Mouse (Mus musculus) T-helper 17 cell (primary cell): ENCODE data around the gene Cfap46.

Source experiments
- in situ Hi-C, 2 experiments: fragments of 300-600 bp; cut with MboI, MseI; formaldehyde crosslinking; loops; 1 replicate in 1 of 2; 2 replicates in 1 of 2; pipeline ENCODE4 v1.15.1; 2025; ENCODE audit warnings: high pct_unique_total_duplicates in 2 of 2

Cfap46 gene

DNA sequence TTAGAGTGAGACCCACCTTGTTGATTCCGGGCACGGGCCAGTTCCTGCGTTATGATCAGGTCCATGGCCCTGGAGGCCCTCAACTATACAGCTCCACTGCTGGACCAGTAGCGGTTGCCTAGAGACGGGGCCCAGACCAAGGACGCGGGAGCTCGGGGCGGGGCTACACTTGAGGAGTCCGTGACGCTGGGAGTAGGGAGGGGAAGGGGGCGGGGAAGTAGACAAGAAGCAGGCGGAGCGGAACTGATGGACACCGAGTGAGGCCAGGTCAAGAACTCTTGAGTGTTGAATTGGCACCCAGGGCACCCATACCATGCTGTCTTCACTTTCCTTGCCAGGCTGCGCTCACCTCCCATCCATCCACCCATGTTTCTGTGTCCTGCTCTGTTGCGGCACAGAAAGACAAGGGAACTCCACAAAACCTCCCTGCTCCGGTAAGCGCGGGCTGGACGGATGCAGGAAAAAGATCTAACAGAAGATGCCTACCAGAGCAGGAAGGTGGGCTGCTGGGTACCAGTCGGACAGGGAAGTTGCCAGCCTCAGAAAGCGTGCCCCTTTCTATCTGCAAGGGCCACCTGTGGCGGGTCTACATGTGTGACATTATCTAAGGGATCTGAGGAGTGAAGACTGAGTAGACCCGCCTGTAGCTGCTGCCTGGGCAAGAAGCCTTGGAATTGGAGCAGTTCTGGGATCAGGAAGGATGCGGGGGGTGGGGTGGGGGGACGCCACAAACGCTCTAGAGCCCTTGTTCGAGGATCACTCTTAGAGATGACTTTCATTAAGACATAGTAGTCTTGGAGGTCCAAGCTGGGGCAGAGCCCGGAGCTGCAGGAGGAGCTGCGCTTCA is at the start of gene Cfap46:
Gene Cfap46 (minus strand): TSS at position 112 of the 847 bp plus-strand sequence.
- in situ Hi-C loops, result loop anchor here in 1 of 2 experiments (10.0 kb wide), 1 partner anchor 839 kb away; the partner anchor contains the start of genes Mapk1ip1 and Ppp2r2d

DNA sequence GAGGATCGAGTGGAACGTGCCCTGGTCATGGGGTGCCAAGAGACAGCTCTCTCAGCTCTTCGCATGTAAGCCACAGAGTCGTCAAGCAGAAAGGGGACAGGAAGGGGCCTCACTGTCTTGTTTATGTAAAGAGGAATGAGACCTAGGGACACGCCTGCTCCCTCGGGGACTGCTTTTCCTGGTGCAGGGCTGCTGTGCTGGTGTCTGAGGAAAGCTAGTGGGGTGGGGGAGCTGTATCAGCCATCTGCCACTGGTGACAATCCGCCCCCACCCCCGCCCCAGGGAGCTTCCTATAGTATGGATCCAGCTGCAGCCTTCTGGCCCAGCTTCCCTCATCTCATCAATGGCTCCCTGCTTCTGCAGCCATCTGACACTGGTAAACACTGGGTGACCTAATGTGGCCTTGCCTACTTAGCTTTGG is 47.7 kb upstream of the Cfap46 start:
- in situ Hi-C loops, result no loop called here

GRCm38 (mm10) chr7:139727072-139727471 is 43.5 kb upstream of the Cfap46 start:
- in situ Hi-C loops, result no loop called here

GRCm38 (mm10) chr7:139725641-139726040 is 42.0 kb upstream of the Cfap46 start:
- in situ Hi-C loops, result no loop called here

DNA sequence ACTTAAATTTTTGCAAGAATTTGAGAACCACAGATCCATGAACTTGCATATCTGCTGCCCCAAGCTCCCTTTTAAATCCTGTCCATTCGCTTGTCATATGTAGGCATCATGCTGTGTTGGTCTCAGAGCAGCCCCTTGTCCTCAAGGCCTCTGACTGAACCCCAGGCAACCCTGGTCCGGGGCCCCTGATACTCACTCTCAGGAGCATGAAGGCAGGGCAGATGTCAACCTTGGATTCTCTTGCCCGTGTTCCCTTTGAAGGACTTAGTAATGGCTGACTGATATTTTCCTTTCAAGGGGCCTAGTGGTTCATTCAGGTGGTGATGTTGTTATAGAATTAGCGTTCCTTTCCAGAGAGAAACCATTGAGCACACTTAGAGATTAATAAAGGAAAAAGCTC is 40.4 kb upstream of the Cfap46 start:
- in situ Hi-C loops, result no loop called here

DNA sequence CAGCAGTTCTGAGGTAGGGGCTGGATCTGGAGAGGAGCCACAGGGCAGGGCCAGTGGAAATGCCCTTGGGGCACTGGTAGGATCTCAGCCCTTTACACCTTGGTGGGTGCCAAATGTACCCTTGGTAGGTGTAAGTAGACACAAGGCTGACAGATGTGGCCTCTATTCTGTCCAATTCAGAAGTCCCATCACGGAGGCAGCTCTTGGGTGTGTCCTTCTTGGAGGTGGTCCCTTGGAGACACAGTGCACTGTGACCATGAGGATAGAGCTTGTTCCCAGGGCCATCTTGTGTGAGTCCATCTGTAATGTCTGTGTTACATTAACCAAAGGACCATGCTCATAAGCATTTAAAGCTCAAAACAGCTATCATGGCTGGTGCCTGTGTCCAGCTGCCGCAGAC is 37.6 kb upstream of the Cfap46 start:
- in situ Hi-C loops, result no loop called here

DNA sequence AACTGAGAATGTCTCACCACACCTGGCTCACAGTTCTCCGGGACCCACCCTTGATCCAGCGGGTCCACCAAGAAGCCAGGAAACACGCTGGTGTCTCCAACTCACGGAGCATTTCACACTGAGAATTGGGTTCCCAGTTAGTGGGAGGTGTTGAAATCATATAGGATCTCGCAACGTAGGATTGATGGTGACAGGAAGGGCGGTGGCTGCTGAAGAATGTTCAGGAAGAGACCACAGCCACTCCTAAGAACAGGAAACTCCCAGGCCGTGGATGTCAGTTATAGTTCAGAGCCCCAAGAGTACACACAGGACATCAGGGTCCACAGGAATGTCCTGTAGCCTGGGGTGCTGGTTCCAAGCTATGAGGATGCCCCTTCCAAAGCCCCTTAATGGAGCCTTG is 34.2 kb upstream of the Cfap46 start:
- in situ Hi-C loops, result no loop called here

DNA sequence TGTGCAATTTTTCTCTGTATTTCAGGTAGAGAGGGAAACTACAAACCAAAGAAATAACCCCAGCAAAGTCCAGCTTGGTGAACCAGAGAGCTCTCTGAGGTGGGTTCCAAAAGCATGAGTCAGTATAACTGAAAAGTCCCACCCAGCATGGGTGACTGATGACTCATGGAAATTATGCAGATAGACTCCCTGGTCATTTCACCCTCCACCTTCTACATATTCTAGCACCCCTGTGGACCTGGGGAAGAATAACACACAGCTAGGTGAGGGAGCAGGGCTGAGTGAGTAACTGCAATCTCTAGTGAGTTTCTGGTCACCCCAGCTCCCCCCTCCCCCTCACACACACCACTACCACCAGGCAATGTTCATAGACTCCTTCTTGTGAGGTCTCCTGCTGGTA is 28.2 kb upstream of the Cfap46 start:
- in situ Hi-C loops, result no loop called here

DNA sequence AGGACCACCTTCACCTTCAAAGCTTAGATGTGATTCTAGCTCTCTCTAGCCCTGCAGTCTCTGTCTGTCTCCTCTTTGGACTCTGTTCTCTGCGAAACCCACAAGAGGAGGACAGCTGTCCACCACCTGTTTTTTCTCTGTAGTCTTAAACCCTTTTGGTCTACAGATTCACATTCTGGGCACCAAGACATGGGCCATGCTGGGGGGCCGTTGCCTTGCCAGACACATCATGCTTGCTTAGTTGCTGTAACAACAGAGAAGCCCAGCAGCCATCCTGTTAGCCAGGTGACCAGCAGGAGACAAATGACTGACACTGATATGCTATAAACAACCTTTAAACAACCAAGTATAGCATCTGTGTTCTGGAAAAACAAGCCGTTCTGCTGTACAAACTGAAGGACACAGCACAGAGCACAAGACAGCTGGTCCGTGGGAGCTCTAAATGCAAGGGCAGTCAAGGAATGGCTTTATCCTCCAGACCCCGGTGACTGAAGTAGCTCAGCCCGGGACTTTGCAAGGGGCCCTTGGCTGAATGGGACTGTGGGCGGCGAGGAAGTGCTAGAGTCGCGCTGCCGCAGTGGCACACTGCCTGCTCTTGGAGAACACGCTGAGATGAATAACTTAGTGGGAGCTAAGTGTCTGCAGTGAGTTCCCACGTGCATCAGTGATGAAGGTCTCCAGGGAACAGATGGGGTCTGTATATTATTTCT is 22.9 kb upstream of the Cfap46 start:
- in situ Hi-C loops, result loop anchor here in 1 of 2 experiments (10.0 kb wide), 1 partner anchor 288 kb away; the partner anchor contains the start of gene Adam8

GRCm38 (mm10) chr7:139705781-139706180 is 22.2 kb upstream of the Cfap46 start:
- in situ Hi-C loops, result loop anchor here in 1 of 2 experiments (10.0 kb wide), 1 partner anchor 289 kb away; the partner anchor contains the start of gene Adam8

DNA sequence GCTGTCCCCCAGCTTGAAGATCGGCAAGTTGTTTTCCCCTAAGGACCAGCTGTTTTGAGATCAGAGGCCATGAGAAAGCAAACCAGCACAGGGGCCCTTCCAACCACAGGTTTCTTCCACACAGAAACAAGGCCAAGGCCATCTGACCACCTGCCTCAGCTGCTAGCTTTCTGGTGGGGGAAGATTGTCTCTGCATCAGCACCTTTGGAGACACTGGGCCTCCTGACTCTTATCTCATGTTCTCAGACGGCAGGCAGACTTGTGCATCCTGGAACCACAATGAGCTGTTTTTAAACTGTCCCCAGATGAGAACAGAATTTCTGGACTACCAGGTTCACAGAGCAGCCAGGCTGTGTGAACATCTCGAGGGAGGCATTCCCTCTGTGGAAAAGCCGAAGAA is 21.5 kb upstream of the Cfap46 start:
- in situ Hi-C loops, result loop anchor here in 1 of 2 experiments (10.0 kb wide), 1 partner anchor 290 kb away; the partner anchor contains the start of gene Adam8

GRCm38 (mm10) chr7:139703826-139704199 is 20.2 kb upstream of the Cfap46 start:
- in situ Hi-C loops, result loop anchor here (5.0 to 10.0 kb wide), 2 partner anchors 158 to 291 kb away; partner anchors contain the start of gene Adam8 (in 1 of the 2)

DNA sequence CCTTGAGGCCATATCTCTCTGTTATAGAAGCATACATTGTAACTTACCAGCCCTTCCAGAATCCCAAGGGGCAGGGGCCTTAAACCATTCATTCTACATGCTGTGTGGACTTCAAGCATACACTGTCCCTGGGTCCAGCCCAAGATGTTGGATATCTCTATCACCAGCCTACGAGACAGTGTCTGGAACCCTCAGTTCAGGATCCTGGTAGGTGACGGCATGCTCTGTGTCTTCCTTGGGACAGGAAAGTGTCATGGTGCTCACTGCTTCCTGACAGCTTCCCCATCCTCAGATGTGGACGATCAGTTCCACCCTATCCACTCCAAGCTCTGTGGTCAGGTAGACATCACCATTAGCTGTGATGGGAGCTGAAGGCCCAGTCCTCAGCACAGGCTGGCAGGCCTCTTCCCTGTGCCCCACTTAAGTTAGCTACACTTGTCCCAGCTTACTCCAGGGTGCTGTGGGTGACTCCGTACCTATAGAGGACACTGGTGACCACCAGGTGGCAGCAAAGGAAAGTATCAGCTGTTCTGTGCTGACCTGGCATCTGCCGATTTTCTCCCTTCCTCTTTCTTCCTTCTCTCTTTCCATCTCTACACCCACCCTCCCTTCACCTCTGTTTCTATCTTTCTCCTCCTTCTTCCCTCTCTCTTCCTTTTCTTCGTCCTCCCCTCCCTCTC is 19.7 kb upstream of the Cfap46 start:
- in situ Hi-C loops, result loop anchor here (5.0 to 10.0 kb wide), 2 partner anchors 159 to 292 kb away; partner anchors contain the start of gene Adam8 (in 1 of the 2)

DNA sequence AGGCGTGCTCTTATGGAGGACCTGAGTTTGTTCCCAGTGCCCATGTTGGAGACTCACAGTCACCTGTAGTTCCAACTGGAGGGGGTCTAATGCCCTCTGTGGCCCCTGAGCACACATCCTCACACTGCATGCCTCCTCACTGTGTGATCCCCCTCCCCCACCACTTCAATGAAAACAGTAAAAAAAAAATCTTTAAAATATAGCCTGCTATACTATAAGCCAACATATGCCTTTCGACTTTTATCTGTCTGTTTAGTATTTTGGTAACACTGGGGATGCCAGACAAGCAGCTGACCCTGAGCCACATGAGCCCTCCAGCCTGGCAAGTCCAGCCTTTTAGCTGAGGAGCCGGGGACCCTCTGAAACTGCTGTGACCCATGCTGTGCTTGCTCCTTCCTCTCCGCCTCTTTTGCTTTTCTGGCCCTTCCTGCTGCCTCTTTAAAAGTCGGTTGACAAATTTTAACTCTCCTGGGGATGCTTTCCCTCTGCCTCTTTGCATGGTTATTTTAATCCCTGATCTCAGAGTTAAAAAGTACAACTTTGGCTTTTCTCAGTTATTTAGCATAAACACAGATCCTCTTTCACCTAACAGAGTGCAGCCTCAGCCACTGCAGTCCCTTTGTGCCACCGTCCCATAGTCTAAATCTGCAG is 18.2 kb upstream of the Cfap46 start:
- in situ Hi-C loops, result loop anchor here (5.0 to 10.0 kb wide), 2 partner anchors 161 to 293 kb away; partner anchors contain the start of gene Adam8 (in 1 of the 2)

DNA sequence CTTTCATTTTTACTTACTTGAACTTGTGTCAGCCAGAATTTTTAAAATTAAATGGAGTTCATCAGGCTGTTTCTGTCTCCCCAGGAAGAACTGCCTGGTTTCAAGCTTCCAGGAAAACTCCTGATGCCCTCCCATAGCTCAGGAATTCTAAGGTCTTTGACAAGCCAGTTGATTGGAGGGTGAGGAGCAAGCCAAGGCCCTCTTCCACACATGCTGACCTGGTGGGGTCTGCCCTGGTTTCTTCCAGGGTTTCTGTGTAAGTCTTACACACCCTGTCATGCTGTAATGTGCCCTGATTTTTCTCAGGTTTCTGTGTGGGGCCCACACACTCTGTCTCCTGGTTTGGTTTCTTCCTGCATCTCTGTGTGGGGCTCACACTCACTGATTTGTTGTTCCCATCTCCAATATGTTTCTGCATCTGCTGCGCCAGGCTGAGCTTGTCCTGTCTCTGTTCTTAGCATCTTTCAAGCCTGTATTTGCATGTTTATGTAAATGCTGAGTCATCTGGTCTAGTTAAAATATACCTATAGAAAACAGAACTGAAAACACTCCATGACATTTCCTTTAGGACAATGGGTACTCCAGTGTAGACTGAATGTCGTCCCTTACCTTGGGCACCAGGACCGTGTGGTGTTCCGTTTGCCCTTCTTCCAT is 9.2 kb upstream of the Cfap46 start:
- in situ Hi-C loops, result no loop called here

DNA sequence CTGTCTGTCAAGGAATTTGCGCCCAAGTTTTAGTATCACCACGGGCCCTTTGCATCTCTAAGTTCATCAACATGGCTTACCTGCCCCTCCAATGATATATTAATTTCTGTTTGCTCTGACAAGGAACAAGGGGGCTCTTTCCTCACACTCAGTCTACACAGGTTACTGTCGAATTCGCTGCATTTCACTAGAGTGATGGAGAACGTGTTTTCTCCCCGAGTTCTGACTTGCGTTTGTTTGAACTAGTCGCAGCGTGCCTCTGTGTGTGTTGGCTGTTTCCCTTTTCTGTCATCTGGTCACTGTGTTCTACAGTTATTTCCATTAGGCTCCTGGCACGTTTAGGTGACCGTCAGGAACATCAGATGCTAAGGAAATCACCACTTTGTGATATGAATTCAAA is 8.6 kb upstream of the Cfap46 start:
- in situ Hi-C loops, result no loop called here

DNA sequence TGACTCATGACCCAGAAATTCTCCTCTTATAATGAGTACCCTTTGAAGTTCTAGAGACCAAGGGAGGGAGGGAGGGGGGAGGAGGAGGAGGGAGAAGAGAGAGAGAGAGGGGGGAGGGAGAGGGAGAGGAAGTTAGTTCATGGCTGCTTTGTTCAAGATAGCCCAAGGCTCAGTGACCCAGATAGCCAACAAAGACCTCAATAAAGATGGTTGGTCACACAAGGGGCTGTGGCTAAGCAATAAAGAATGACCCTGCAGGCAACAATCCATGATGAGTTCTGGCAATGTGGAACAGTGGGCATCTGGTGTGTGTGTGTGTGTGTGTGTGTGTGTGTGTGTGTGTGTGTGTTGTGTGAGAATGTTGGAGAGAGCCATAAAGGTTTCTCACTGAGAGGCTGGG is 1.7 kb upstream of the Cfap46 start:
- in situ Hi-C loops, result loop anchor here in 1 of 2 experiments (10.0 kb wide), 1 partner anchor 841 kb away; the partner anchor contains the start of genes Mapk1ip1 and Ppp2r2d

- in situ Hi-C loops, result loop anchor here in 1 of 2 experiments (10.0 kb wide), 1 partner anchor 840 kb away; the partner anchor contains the start of genes Mapk1ip1 and Ppp2r2d
Measured at GRCm38 (mm10) chr7:139684553-139684929, 924 bp upstream of the Cfap46 start.

- in situ Hi-C loops, result loop anchor here in 1 of 2 experiments (10.0 kb wide), 1 partner anchor 837 kb away; the partner anchor contains the start of genes Mapk1ip1 and Ppp2r2d
Measured at GRCm38 (mm10) chr7:139681921-139682598, 1.6 kb downstream of the Cfap46 start.

DNA sequence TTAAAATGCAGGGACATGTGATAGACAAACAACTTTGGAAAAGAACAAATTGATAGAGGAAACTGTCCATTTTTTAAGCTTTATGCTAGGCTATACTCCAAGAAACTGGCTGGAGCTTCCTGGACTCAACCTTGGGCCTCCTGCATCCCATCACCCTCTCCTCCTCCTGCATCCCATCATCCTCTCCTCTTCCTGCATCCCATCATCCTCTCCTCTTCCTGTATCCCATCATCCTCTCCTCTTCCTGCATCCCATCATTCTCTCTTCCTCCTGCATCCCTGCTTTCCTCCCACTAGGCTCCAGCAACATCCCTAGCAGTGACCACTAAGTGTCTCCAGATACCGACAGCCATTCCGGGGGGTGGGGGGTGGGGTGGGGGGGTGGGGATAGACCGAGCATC is 7.2 kb downstream of the Cfap46 start:
- in situ Hi-C loops, result no loop called here
